ENCODE assay signal across 8 mouse cellular contexts in the genomic region with DNA sequence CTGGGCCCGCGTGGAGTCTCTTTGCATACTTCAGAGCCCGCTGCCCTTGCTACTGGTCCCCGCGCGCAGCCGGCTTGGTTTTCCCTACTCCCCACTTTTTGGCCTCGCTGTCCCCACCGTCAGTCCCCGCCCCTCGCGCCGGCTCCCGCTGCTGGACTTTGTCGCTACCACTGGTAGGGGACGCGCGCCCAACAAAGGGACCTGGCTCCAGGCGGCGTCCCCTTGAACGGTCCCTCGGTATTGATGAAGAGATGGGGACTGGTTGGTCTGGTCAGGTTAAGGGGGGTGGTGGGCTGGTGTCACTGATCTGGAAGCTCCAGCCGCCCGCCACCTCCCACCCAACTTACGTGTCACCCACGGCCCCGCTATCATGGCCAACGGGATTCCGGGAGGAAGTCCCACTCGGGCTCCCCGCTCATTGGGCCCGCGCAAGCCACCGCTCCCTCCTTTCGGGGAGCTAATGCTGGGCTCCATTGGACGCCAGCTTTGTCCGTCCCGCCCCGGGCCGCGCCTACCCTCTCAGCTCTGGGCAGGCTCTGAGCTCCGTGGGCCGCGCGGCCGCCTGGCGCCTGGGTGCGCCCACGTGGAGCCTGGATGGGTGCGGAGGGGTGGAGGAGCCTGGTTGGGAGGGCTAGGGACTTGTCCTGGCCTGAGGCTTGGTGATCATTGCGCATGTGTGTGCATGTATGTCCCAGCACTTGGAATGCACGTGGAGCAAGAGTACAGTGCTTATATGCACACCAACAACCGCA. TPM values are rescaled to one million over a fixed set of nuclear protein-coding genes. Genes with fewer than 3 reads are reported as not detected.
DNase-seq lines count a peak whose midpoint lies in the region; ATAC-seq and TF ChIP-seq lines count a peak whose summit lies in the region.

A gene (minus strand): TSS at position 399 of the 752 bp plus-strand sequence.

- TF ChIP-seq POLR2A in lung, adult 2 months (IDR thresholded peaks at IDR 0.05; ENCODE audit: borderline replicate concordance, extremely low read depth, low read depth, low read length): peak; percentile 59; the same call in 1 of the 2 replicates

- peak within 1 kb of the TSS; percentile 65 to 97 for H3K4me3 ChIP-seq in ES-E14 (ENCODE audit: insufficient read depth in 1 of 2, low read depth in 1 of 2, low read length in 2 of 2, poor library complexity in 1 of 2, severe bottlenecking in 1 of 2)
- H3K4me3 ChIP-seq in forebrain, embryonic 15.5 days: peak within 1 kb of the TSS; percentile 86
- peak within 1 kb of the TSS; percentile 87 for H3K4me3 ChIP-seq in lung, adult 2 months (replicated peaks; ENCODE audit: extremely low read depth, low read depth, low read length)

- in situ Hi-C loops in ES-E14 (cut with MboI; ENCODE audit: low sequenced_read_pairs in 2 of 2, unreplicated experiment in 2 of 2): no loop called here

- peak within 1 kb of the TSS; percentile 79 for H3K4me2 ChIP-seq in forebrain, embryonic 15.5 days (replicated peaks)

- intact Hi-C loops in heart, postnatal 25 days (cut with DNase I): loop anchor here (5.0 to 10.0 kb wide), 2 partner anchors 44 to 402 kb away; a partner anchor contains a TSS

- H3K9me3 ChIP-seq in ES-E14 (ENCODE audit: control insufficient read depth, insufficient read depth, low read depth, low read length): no peaks in the 10 kb centered on the region
- no peaks in the 10 kb centered on the region for H3K9me3 ChIP-seq in forebrain, embryonic 15.5 days

- WGBS in forebrain, embryonic 15.5 days: under 1% methylated on average over 53 of the region's 53 CpGs
- under 1% methylated on average over 53 of the region's 53 CpGs for WGBS in lung, adult 2 months

- peak; percentile 100 for ATAC-seq in forebrain, embryonic 15.5 days (replicated peaks)
- ATAC-seq in neutrophil, adult 5-6 weeks (ENCODE audit: extremely low read depth, insufficient number of reproducible peaks, low FRiP score, poor library complexity, severe bottlenecking): peak; percentile 97

- H3K36me3 ChIP-seq in ES-E14 (ENCODE audit: control insufficient read depth, insufficient read depth, low read length, poor library complexity, severe bottlenecking): no peaks in the 10 kb centered on the region
- no peaks in the 10 kb centered on the region for H3K36me3 ChIP-seq in forebrain, embryonic 15.5 days

- no peak within 1 kb of the TSS for H3K27ac ChIP-seq in ES-E14 (ENCODE audit: insufficient read depth, low read depth, low read length, poor library complexity, severe bottlenecking)
- peak within 1 kb of the TSS; percentile 78 for H3K27ac ChIP-seq in forebrain, embryonic 15.5 days (replicated peaks)

- peak within 1 kb of the TSS; percentile 46 for H3K9ac ChIP-seq in ES-E14 (ENCODE audit: insufficient read depth, low read depth, low read length, poor library complexity, severe bottlenecking)
- H3K9ac ChIP-seq in forebrain, embryonic 15.5 days (replicated peaks): peak within 1 kb of the TSS; percentile 57

- H3K27me3 ChIP-seq in forebrain, embryonic 15.5 days: no peaks in the 10 kb centered on the region

- H3K4me1 ChIP-seq in ES-E14 (ENCODE audit: control insufficient read depth in 2 of 2, insufficient read depth in 2 of 2, low read length in 2 of 2, poor library complexity in 1 of 2): no peaks in the 10 kb centered on the region
- peaks cover 37% of the 10 kb centered on the region for H3K4me1 ChIP-seq in forebrain, embryonic 15.5 days
- H3K4me1 ChIP-seq in lung, adult 2 months (ENCODE audit: control insufficient read depth, insufficient read depth, low read length): peaks cover 3% of the 10 kb centered on the region

- no peak for TF ChIP-seq CTCF in lung, adult 2 months (IDR thresholded peaks at IDR 0.05; ENCODE audit: insufficient read depth, low read length)

- DNase-seq in ES-E14 (ENCODE audit: low read depth, low spot score): peak; percentile 79
- DNase-seq in cerebellum, adult 11-12 months: peak; percentile 84
- peak; percentile 95 for DNase-seq in heart, postnatal 25 days (ENCODE audit: low spot score)
- peak; percentile 95 to 97 for DNase-seq in layer of hippocampus, adult 18-20 months (ENCODE audit: low spot score in 2 of 2)
- DNase-seq in lung, adult 2 months: peak; percentile 88
- peak; percentile 80 for DNase-seq in thymus, adult 18-20 months

TF ChIP-seq in ES-E14, 5 proteins besides CTCF, POLR2A, EP300 and RAD21:
- TF ChIP-seq CHD2 (IDR thresholded peaks at IDR 0.05; ENCODE audit: low read depth, low read length): no peak
- no peak for TF ChIP-seq ZNF384 (IDR thresholded peaks at IDR 0.05; ENCODE audit: low read depth, low read length)
- TF ChIP-seq HCFC1 (IDR thresholded peaks at IDR 0.05; ENCODE audit: borderline replicate concordance, insufficient read depth, low read length): no peak
- TF ChIP-seq MAFK (IDR thresholded peaks at IDR 0.05; ENCODE audit: insufficient read depth, low read depth, low read length): no peak
- TF ChIP-seq ZC3H11A (IDR thresholded peaks at IDR 0.05; ENCODE audit: borderline replicate concordance, low read depth, low read length): no peak; the same call in 1 of the 2 replicates

RNA-seq across cellular contexts. Expression of the gene that starts here (rescaled TPM):
- 11.8 and 12.4 TPM in 2 replicates for total RNA-seq in ES-E14 (2012; rRNA removed)
- polyA plus RNA-seq in forebrain, embryonic 15.5 days (2015; fragmentation: Nextera tagmentation; extraction: Ambion mirVana): 31.5 and 34.8 TPM in 2 replicates
- total RNA-seq in heart, postnatal 25 days (2021): 10 to 100 TPM; 15.3 to 22.8 TPM
- 10 to 100 TPM; 25.3 to 27.5 TPM for total RNA-seq in layer of hippocampus, adult 18-20 months (2021)
- polyA plus RNA-seq in lung, adult 2 months (2012; rRNA removed): 35.2 and 40.3 TPM in 2 replicates
- total RNA-seq in neutrophil, adult 5-6 weeks (2017): 8.1 and 9.2 TPM in 2 replicates
